Mouse (Mus musculus) heart, postnatal 14 days (tissue): ENCODE data around the gene Tfrc. TPM values are rescaled to one million over a fixed set of nuclear protein-coding genes. Genes with fewer than 3 reads are reported as not detected.

Source experiments
- total RNA-seq, 2 experiments: library from RNA; stranded (reverse); gene quantifications; 2 replicates each; pipeline ENCODE4 v1.2.3; 2021

Gene Tfrc
- total RNA-seq, 2 experiments from 2014 or later = 273 to 386 TPM

Other genes starting within 250 kb of the Tfrc start
- gene Tm4sf19, start 208.4 kb upstream of the Tfrc start, total RNA-seq = not detected
- gene Tctex1d2, start 189.2 kb upstream of the Tfrc start, total RNA-seq = 1 to 10 TPM; 5.7 to 6.0 TPM
- gene Pcyt1a, start 178.0 kb upstream of the Tfrc start, total RNA-seq = 100 to 1,000 TPM; 106 to 108 TPM
- gene Slc51a, start 121.0 kb upstream of the Tfrc start, total RNA-seq = 1 to 10 TPM; 2.3 TPM
- not detected for gene Zdhhc19, start 112.7 kb upstream of the Tfrc start, total RNA-seq
- gene Tnk2, start 35.0 kb downstream of the Tfrc start, total RNA-seq = 10 to 100 TPM; 24.1 to 26.7 TPM
- under 1 TPM; 0.07 to 0.65 TPM for gene Muc4, start 127.0 kb downstream of the Tfrc start, total RNA-seq
- gene Muc20, start 188.5 kb downstream of the Tfrc start, total RNA-seq = under 1 TPM; 0.15 to 0.26 TPM
- not detected for gene Smbd1, start 201.6 kb downstream of the Tfrc start, total RNA-seq